Mouse (Mus musculus) testis, adult 2 months (tissue): ENCODE data around the gene Mpg. TPM values are rescaled to one million over a fixed set of nuclear protein-coding genes. Genes with fewer than 3 reads are reported as not detected.

Experiments used
- H3K27ac ChIP-seq: fragments of 200-500 bp; 2 replicates; pipeline ENCODE4 v1.5.1; 2012; ENCODE audit warnings: low read depth, low read length; ENCODE audit not compliant: control insufficient read depth, insufficient read depth
- H3K27me3 ChIP-seq: fragments of 200-500 bp; 2 replicates; pipeline ENCODE4 v1.6.1; 2012; ENCODE audit warnings: mild to moderate bottlenecking, low read length, moderate library complexity; ENCODE audit not compliant: control insufficient read depth, insufficient read depth
- H3K36me3 ChIP-seq: fragments of 200-500 bp; 2 replicates; pipeline ENCODE4 v1.6.1; 2012; ENCODE audit warnings: mild to moderate bottlenecking, low read length; ENCODE audit not compliant: control insufficient read depth, insufficient read depth
- H3K4me1 ChIP-seq: fragments of 200-500 bp; 2 replicates; pipeline ENCODE4 v1.6.1; 2012; ENCODE audit warnings: low read length; ENCODE audit not compliant: control insufficient read depth, insufficient read depth
- H3K4me3 ChIP-seq: fragments of 200-500 bp; 2 replicates; pipeline ENCODE4 v1.5.1; 2012; ENCODE audit warnings: low read depth, mild to moderate bottlenecking, low read length, moderate library complexity, mixed read lengths; ENCODE audit not compliant: control insufficient read depth
- CTCF ChIP-seq: fragments of 200-500 bp; IDR thresholded peaks from 2 replicates; pipeline ENCODE4 v1.5.1; 2012; ENCODE audit warnings: low read depth, mild to moderate bottlenecking, inconsistent platforms, low read length, moderate library complexity; ENCODE audit not compliant: control insufficient read depth, insufficient read depth, insufficient replicate concordance
- POLR2A ChIP-seq: fragments of 200-500 bp; IDR thresholded peaks from 2 replicates; pipeline ENCODE4 v1.6.1; 2012; ENCODE audit warnings: low read depth, mild to moderate bottlenecking, inconsistent platforms, low read length, moderate library complexity; ENCODE audit not compliant: control insufficient read depth
- polyA plus RNA-seq: library from polyadenylated mRNA; depleted of rRNA; stranded (reverse); fragments of >200 nt; gene quantifications from 2 replicates; pipeline ENCODE4 v1.2.3, GENCODE M21; 2012

Mpg gene
- polyA plus RNA-seq, 1 experiment = 16.3 TPM

DNA sequence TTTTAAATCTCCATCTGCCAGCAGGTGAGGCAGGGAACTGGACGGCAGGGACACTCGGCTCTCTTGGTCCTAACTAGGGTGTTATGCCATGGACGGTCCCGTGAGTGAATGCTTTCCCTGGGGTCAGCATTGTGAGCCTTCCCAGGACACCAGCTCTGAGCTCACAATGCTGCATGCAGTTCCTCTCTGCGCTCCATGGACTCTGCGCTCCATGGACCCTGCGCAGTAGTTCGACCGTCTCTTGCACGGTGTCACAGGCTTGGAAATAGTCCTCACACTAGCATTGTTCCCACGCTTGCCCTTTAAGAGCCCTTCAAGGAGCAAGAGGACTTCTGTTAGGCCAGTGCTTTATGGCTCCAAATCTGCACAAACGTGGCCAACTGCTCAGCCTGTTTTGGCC, 37.4 kb upstream of the Mpg start:
- no peak overlapping the region for H3K27ac ChIP-seq
- peaks cover 6% of the 10 kb centered on the region for H3K4me1 ChIP-seq
- no peaks in the 10 kb centered on the region for H3K36me3 ChIP-seq
- no peaks in the 10 kb centered on the region for H3K27me3 ChIP-seq
- TF ChIP-seq CTCF (no peak), POLR2A (no peak)
- no peak overlapping the region for H3K4me3 ChIP-seq

- Histone ChIP-seq H3K4me3 (no peak overlapping the region), H3K27ac (no peak overlapping the region), H3K4me1 (peaks cover 6% of the 10 kb centered on the region), H3K27me3 (no peaks in the 10 kb centered on the region), H3K36me3 (no peaks in the 10 kb centered on the region)
- TF ChIP-seq POLR2A (no peak), CTCF (no peak)
Observed at GRCm38 (mm10) chr11:32189434-32189833, 36.9 kb upstream of the Mpg start.

DNA sequence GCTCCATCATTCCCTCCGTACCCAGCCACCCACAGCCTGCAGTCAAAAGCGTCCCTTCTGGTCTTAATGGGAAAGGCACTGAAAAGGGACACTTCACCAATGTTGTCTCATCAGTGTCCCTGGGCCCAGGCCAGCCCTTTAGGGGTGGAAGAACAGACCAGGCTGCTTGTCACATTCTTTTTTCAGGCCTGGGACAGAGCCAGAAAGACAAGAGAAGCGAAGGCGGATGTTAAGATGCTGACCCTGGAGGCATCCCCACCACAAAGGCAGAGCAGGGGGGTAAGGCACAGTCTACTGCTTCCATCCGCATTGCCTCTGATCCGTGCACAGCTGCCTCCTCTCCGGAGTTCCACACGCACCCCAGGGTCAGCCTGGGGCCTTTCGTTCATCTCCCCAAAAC, 36.2 kb upstream of the Mpg start:
- H3K4me1 ChIP-seq = peaks cover 6% of the 10 kb centered on the region
- H3K36me3 ChIP-seq = no peaks in the 10 kb centered on the region
- H3K4me3 ChIP-seq = no peak overlapping the region
- TF ChIP-seq POLR2A (no peak), CTCF (no peak)
- no peaks in the 10 kb centered on the region for H3K27me3 ChIP-seq
- no peak overlapping the region for H3K27ac ChIP-seq

GRCm38 (mm10) chr11:32190603-32191110, 35.6 kb upstream of the Mpg start:
- Histone ChIP-seq H3K4me3 (no peak overlapping the region), H3K27me3 (no peaks in the 10 kb centered on the region), H3K36me3 (no peaks in the 10 kb centered on the region), H3K4me1 (peaks cover 6% of the 10 kb centered on the region), H3K27ac (no peak overlapping the region)
- no peak for TF ChIP-seq POLR2A
- no peak for TF ChIP-seq CTCF

GRCm38 (mm10) chr11:32193156-32193555, 33.1 kb upstream of the Mpg start:
- no peaks in the 10 kb centered on the region for H3K27me3 ChIP-seq
- H3K4me3 ChIP-seq = no peak overlapping the region
- H3K4me1 ChIP-seq = peaks cover 6% of the 10 kb centered on the region
- H3K27ac ChIP-seq = no peak overlapping the region
- TF ChIP-seq CTCF (no peak), POLR2A (no peak)
- H3K36me3 ChIP-seq = no peaks in the 10 kb centered on the region

DNA sequence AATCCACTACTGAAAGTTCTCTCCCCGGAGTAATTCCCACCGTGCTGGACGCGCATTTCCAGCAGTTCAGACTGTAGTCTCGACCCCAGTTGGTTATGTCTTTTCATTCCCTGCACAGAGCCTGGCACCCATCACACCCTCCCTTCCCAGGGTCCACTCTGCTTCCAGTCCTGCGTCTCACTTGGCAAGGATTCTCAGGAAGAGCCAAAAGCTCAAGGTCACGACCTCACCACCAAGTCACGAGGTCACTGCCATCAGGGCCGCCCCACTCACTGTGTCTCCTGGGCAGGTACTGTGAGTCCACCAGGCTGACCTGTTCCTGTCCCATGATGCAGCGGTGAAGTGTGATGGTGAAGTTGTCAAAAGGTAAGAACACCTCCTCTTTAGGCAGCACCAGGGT, 32.2 kb upstream of the Mpg start:
- Histone ChIP-seq H3K4me1 (peaks cover 4% of the 10 kb centered on the region), H3K4me3 (no peak overlapping the region), H3K27ac (no peak overlapping the region), H3K27me3 (no peaks in the 10 kb centered on the region), H3K36me3 (no peaks in the 10 kb centered on the region)
- TF ChIP-seq CTCF (no peak), POLR2A (no peak)

- H3K27ac ChIP-seq = no peak overlapping the region
- H3K27me3 ChIP-seq = no peaks in the 10 kb centered on the region
- TF ChIP-seq POLR2A = no peak
- TF ChIP-seq CTCF = no peak
- H3K4me3 ChIP-seq = no peak overlapping the region
- H3K36me3 ChIP-seq = no peaks in the 10 kb centered on the region
- no peaks in the 10 kb centered on the region; the same call in 1 of the 2 replicates for H3K4me1 ChIP-seq
Observed at GRCm38 (mm10) chr11:32194626-32195025, 31.7 kb upstream of the Mpg start.
